Mouse (Mus musculus) liver, postnatal 0 days (tissue): ENCODE data around the gene Znrf3. TPM values are rescaled to one million over a fixed set of nuclear protein-coding genes. Genes with fewer than 3 reads are reported as not detected.

Experiments
- ATAC-seq: fragments of 200-750 bp; cut with Nextera tagmentation; 2 replicates; pipeline ENCODE4 v1.8.0; 2017; ENCODE audit warnings: mild to moderate bottlenecking, moderate library complexity
- DNase-seq: peaks from one replicate; pipeline ENCODE4 v3.0.0-alpha.2; 2016
- H3K27ac ChIP-seq: fragments of 300-500 bp; sonication (generic); 2 replicates; pipeline ENCODE4 v1.5.1; 2014; ENCODE audit warnings: antibody characterized with exemption, moderate library complexity, mild to moderate bottlenecking, low read depth
- H3K27me3 ChIP-seq: fragments of 300-500 bp; sonication (generic); 2 replicates; pipeline ENCODE4 v1.6.1; 2014; ENCODE audit warnings: low read length, control low read depth, mixed read lengths; ENCODE audit not compliant: insufficient read depth
- H3K36me3 ChIP-seq: fragments of 300-500 bp; sonication (generic); replicated peaks from 2 replicates; pipeline ENCODE4 v1.6.1; 2014; ENCODE audit warnings: mild to moderate bottlenecking, control low read depth, low read length, moderate library complexity, mixed read lengths; ENCODE audit not compliant: insufficient read depth
- H3K4me1 ChIP-seq: fragments of 300-500 bp; sonication (generic); 2 replicates; pipeline ENCODE4 v1.6.1; 2014; ENCODE audit warnings: antibody characterized with exemption, mild to moderate bottlenecking, control low read depth; ENCODE audit not compliant: insufficient read depth
- H3K4me2 ChIP-seq: fragments of 300-500 bp; sonication (generic); 2 replicates; pipeline ENCODE4 v1.6.1; 2014; ENCODE audit warnings: low read depth, mild to moderate bottlenecking, low read length, moderate library complexity, mixed read lengths
- H3K4me3 ChIP-seq: fragments of 300-500 bp; sonication (generic); 2 replicates; pipeline ENCODE4 v1.5.1; 2014; ENCODE audit warnings: low read depth, low read length
- H3K9ac ChIP-seq: fragments of 300-500 bp; sonication (generic); replicated peaks from 2 replicates; pipeline ENCODE4 v1.6.1; 2014; ENCODE audit warnings: mild to moderate bottlenecking, moderate library complexity
- H3K9me3 ChIP-seq: fragments of 300-500 bp; sonication (generic); 2 replicates; pipeline ENCODE4 v1.6.1; 2016; ENCODE audit warnings: mild to moderate bottlenecking, control low read depth, low read length, mixed read lengths
- CTCF ChIP-seq: sonication (generic); IDR thresholded peaks from 2 replicates; pipeline ENCODE4 v1.5.1; 2016; ENCODE audit warnings: antibody characterized with exemption, low read depth
- EP300 ChIP-seq: IDR thresholded peaks from 2 replicates; pipeline ENCODE4 v1.6.1; 2016; ENCODE audit warnings: antibody characterized with exemption, low read depth, mild to moderate bottlenecking
- WGBS: fragments of 180-500 bp; shearing (Covaris S2); extraction: QIAGEN DNeasy Blood & Tissue Kit; methylation state at CpG from one replicate; pipeline ENCODE4 v1.1.7; 2014; ENCODE audit not compliant: insufficient replicate concordance; 5-methylcytosine and 5-hydroxymethylcytosine counted together
- polyA plus RNA-seq: library from polyadenylated mRNA; unstranded; fragments of >200 nt; fragmentation: Nextera tagmentation; extraction: Ambion mirVana; gene quantifications from 2 replicates; pipeline ENCODE4 v1.2.1, GENCODE M21; 2015

Gene Znrf3
- polyA plus RNA-seq, 1 experiment from 2014 or later = 4.5 TPM

GRCm38 (mm10) chr11:5257151-5257862 lies 187.3 kb downstream of the Znrf3 start:
- TF ChIP-seq EP300 (no peak), CTCF (no peak)
- Histone ChIP-seq H3K36me3 (no peaks in the 10 kb centered on the region), H3K4me2 (no peak overlapping the region), H3K9me3 (no peaks in the 10 kb centered on the region), H3K4me1 (peaks cover 7% of the 10 kb centered on the region), H3K4me3 (no peak overlapping the region), H3K27ac (no peak overlapping the region), H3K9ac (no peak overlapping the region), H3K27me3 (peaks cover 8% of the 10 kb centered on the region; the same call in 1 of the 2 replicates)
- 62% methylated on average over 13 of the region's 13 CpGs for WGBS
- ATAC-seq (no peak), DNase-seq (no peak)

GRCm38 (mm10) chr11:5255509-5256014 lies 189.1 kb downstream of the Znrf3 start:
- Histone ChIP-seq H3K9ac (no peak overlapping the region), H3K4me2 (no peak overlapping the region), H3K4me3 (no peak overlapping the region), H3K36me3 (no peaks in the 10 kb centered on the region), H3K4me1 (peaks cover 5% of the 10 kb centered on the region; the same call in 1 of the 2 replicates), H3K9me3 (no peaks in the 10 kb centered on the region), H3K27me3 (peaks cover 2% of the 10 kb centered on the region; the same call in 1 of the 2 replicates), H3K27ac (no peak overlapping the region)
- no peak for DNase-seq
- TF ChIP-seq CTCF = no peak
- no peak for TF ChIP-seq EP300
- no peak for ATAC-seq
- 73% methylated on average over 9 of the region's 9 CpGs for WGBS

GRCm38 (mm10) chr11:5254016-5254415 lies 190.6 kb downstream of the Znrf3 start:
- Histone ChIP-seq H3K9me3 (no peaks in the 10 kb centered on the region), H3K4me1 (0 out of 2 replicates have a peak, but pooled peaks cover 2% of the 10 kb centered on the region), H3K4me3 (no peak overlapping the region), H3K27me3 (no peaks in the 10 kb centered on the region), H3K36me3 (no peaks in the 10 kb centered on the region), H3K4me2 (no peak overlapping the region), H3K27ac (no peak overlapping the region), H3K9ac (no peak overlapping the region)
- whole genome bisulfite sequencing = 50% methylated on average over 2 of the region's 2 CpGs
- TF ChIP-seq EP300 = no peak
- no peak for DNase-seq
- no peak for ATAC-seq

GRCm38 (mm10) chr11:5253528-5253927 lies 191.1 kb downstream of the Znrf3 start:
- no peak for DNase-seq
- Histone ChIP-seq H3K4me2 (no peak overlapping the region), H3K4me3 (no peak overlapping the region), H3K36me3 (no peaks in the 10 kb centered on the region), H3K9ac (no peak overlapping the region), H3K27me3 (no peaks in the 10 kb centered on the region), H3K27ac (no peak overlapping the region), H3K9me3 (no peaks in the 10 kb centered on the region), H3K4me1 (0 out of 2 replicates have a peak, but pooled peaks cover 2% of the 10 kb centered on the region)
- whole genome bisulfite sequencing = 50% methylated on average over 3 of the region's 3 CpGs
- ATAC-seq = no peak
- TF ChIP-seq CTCF = no peak
- TF ChIP-seq EP300 = no peak

GRCm38 (mm10) chr11:5252727-5253126 lies 191.9 kb downstream of the Znrf3 start:
- ATAC-seq (no peak), DNase-seq (no peak)
- Histone ChIP-seq H3K9ac (no peak overlapping the region), H3K4me1 (0 out of 2 replicates have a peak, but pooled peaks cover 2% of the 10 kb centered on the region), H3K4me2 (no peak overlapping the region), H3K27ac (no peak overlapping the region), H3K9me3 (no peaks in the 10 kb centered on the region), H3K27me3 (no peaks in the 10 kb centered on the region), H3K4me3 (no peak overlapping the region), H3K36me3 (no peaks in the 10 kb centered on the region)
- TF ChIP-seq CTCF (no peak), EP300 (no peak)
- WGBS = 80% methylated on average over 8 of the region's 8 CpGs

GRCm38 (mm10) chr11:5251112-5251511 lies 193.5 kb downstream of the Znrf3 start:
- H3K9me3 ChIP-seq = no peaks in the 10 kb centered on the region
- TF ChIP-seq CTCF = no peak
- no peak for TF ChIP-seq EP300
- no peaks in the 10 kb centered on the region for H3K27me3 ChIP-seq
- no peak overlapping the region for H3K27ac ChIP-seq
- H3K4me2 ChIP-seq = no peak overlapping the region
- DNase-seq = no peak
- ATAC-seq = no peak
- no peaks in the 10 kb centered on the region for H3K36me3 ChIP-seq
- H3K4me3 ChIP-seq = no peak overlapping the region
- 0 out of 2 replicates have a peak, but pooled peaks cover 2% of the 10 kb centered on the region for H3K4me1 ChIP-seq
- no peak overlapping the region for H3K9ac ChIP-seq
- 84% methylated on average over 6 of the region's 6 CpGs for WGBS
